Mouse (Mus musculus): Measurements from ENCODE around the gene Synj2. TPM values are rescaled to one million over a fixed set of nuclear protein-coding genes. Genes with fewer than 3 reads are reported as not detected.
A peak's percentile ranks its signal among the peaks of the same experiment; 100 is the strongest.

The Synj2 gene
- total RNA-seq, 2 experiments from 2014 or later, result 59.7 to 59.9 TPM

DNA sequence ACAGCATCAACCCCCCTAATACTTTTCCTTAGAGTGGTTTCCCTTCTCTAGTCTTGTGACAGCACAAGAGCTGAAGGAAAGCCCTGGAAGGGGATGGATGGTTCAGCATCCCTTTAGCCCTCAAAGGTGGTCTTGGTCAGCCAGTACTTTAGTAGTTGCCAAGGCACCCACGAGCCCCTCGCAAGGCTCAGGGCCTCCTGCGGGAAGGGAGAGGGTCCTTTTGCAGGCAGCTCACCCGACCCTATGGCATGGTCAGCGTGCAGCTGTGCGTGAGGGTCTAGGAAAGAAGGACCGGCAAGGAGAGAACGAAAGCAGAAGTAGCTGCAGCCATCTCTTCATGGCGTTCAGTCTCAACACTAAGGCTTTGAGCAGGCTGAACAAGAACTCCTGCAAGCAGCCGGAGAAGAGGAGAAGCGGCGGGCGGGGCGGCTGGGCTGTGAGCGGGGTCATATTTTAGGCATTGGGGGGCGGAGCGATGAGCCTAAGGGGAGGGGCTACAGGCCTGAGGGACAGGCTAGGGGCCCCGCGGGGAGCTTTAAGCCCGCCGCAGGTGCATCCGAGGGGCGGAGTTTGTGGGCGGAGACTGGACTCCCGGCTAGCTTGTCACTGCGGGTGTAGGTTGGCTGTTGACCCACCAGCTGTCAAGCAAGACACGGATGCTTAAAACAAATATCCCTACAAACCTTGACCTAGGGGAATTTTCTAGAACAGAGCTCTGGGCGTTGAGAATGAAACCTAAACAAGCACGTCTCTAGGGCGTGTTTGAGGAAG is 6.3 kb upstream of the Synj2 start:
- no peak for DNase-seq (ENCODE audit: extremely low spot score in 1 of 2, low spot score in 1 of 2)

DNA sequence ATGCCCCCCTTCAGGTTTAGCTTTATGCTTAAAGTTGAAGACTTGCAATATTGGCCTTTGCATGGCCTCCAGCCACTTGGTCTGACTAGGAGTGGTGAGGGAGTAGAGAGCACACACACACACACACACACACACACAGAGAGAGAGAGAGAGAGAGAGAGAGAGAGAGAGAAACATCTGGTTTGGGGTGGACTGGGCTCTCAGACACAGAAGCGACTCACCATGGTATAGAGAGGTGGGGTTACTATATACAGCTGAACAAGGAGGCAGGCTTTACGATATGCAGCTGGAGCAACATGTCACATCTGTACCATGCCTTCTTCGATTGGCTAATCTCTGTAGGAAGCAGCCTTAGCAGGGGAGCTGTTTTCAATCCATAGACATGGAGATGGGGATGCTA is 5.4 kb upstream of the Synj2 start:
- no peak for DNase-seq (ENCODE audit: extremely low spot score in 1 of 2, low spot score in 1 of 2)

DNA sequence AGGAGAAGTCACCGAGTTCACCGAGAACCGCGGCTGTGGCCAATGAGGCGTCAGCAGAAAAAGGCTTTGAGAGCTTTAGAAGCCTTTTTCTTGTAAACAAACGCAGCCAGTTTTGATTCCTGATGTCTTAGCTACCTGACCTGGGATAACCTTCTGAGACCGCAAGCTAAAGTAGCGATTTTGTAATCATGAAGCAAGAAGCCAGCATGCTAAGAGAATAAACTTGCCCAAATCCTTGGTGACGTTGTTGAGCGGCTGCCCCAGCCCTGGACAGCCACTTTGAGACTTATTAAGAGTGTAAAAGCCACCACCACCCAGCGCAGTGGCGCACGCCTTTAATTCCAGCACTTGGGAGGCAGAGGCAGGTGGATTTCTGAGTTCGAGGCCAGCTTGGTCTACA is 4.8 kb upstream of the Synj2 start:
- no peak for DNase-seq (ENCODE audit: extremely low spot score in 1 of 2, low spot score in 1 of 2)

DNA sequence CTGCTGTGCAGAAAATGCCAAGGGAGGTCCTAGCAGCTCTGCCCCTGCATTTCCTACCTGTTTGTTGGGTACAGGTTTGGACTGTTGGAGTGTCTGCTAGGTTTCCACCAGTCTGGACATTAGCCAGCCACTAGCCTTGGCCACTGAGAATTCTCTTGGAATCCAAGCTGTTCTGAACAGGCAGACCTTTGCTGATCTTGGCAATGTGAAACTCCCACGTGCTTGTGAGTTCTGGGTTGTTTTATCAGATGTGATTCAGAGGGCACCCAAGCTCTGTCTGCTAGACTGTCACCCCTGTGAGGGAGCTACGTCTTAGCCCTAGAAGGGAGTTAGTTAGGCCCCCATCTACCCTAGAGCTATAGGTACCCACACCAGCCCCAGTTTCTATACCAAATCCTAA is 3.6 kb upstream of the Synj2 start:
- no peak for DNase-seq (ENCODE audit: extremely low spot score in 1 of 2, low spot score in 1 of 2)

DNA sequence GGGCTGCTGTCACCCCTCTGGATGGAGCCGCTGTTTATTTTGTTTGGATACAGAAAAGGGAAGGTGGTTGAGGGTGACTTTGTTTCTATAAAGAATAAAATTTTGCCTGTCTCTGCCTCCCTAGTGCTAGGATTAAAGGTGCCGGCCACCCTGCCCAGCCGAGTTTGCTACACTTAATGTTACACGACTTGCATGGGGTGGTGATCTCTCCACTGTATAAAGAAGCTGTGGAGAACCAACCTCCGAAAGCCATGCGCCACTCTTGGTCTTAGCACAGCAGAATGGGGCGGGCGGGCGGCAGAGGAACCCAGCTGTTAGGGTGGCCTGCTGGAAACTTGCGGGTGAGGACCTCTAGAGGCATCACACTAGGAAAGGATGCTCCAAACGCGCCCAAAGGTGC is 1.2 kb upstream of the Synj2 start:
- no peak for DNase-seq (ENCODE audit: extremely low spot score in 1 of 2, low spot score in 1 of 2)

DNA sequence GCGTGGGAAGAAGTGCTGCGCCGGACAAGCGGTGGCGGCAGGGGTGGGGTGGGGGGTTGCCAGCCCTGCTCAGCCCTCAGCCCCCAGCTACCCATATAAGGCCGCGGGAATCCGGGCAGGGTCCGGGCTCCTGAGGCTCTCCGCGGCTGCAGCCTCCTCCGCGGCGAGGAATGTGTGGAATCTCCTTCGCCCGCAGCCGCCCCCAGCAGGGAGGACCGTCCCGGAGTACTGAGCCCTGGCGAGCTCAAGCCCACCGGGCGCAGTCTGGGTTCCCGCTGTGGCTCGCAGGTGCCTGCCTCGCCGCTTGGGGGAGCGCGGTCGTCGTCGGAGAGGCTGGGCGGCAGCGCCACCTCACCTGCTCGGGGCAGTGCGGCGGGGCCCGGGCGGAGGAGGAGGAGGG is 288 bp upstream of the Synj2 start:
- peak; percentile 62 to 67 for DNase-seq (ENCODE audit: extremely low spot score in 1 of 2, low spot score in 1 of 2)

DNA sequence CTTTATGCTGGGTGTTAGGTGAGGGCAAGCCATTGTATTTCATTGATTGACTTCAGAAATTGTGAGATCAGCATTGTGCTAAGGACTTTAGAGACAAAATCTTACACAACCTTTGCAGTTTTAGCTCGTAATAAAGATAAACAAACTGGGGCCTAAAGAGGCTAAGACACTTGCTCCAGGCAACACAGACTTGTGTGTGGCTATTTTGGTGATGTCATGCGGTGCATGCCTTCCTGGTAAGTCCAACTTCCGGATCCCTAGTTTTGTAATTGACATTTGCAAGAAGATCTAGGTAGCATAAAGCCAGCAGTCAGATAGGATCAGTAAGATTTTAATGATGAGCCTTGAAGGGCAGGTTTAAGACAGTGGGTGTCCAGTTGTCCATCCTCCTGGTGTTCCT is 1.1 kb downstream of the Synj2 start:
- DNase-seq (ENCODE audit: extremely low spot score in 1 of 2, low spot score in 1 of 2), result no peak

DNA sequence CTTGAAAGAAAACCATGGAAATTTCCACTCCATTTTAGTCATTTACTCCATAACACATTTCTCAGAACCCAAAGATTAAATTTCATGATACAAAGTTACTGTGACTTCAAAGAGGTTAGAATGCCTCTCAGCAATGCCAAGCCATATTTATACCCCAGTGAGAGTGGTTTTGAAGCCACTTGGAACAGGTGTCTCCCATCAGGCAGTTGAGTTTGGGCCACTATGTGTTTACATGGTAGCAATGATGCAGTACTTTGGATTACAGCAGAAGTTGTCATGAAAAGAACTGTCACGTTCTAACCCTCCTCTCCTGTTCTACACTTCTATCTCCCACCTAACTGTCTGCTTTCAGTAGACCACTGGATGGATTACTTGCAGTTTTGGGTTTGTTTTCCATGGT is 2.0 kb downstream of the Synj2 start:
- DNase-seq (ENCODE audit: extremely low spot score in 1 of 2, low spot score in 1 of 2), result no peak

DNA sequence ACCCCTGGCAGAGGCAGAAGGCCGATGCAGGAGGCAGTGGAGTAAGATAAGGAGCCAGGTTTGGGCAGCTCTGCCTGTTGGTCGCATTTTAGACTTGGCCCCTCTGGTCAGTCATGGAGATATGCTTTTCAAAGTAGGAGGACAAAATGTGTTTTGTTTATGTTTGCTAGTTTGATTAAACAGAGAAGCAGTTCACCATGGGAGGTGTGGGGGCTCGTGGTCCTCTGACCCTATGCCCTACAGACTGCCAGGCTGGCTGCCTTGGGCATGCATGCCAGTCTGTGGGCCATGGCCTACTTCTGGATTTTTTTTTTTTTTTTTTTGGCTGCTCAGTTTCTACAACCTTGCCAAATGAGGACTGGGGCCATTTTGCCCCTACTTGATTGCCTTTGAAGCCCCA is 6.0 kb downstream of the Synj2 start:
- no peak for DNase-seq (ENCODE audit: extremely low spot score in 1 of 2, low spot score in 1 of 2)

DNA sequence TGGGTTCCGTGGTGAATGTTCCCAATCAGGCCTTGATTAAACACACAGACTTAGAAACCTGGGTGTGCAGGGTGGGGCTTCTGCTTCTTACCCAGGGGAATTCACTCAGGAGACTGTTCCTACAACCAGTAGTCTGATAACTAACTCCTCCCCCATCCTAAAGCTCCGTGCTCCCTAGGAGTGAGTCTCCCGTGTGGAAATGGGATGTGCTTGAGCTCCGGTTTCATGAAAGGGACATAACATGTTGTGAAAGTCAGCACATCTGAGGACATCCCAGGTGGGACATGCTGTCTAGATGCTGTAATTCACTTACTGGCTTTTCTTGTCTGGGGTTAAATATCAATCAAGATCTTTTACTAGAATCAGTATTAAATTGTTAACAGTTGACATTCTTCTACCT is 11.4 kb downstream of the Synj2 start:
- no peak for DNase-seq (ENCODE audit: extremely low spot score in 1 of 2, low spot score in 1 of 2)

DNA sequence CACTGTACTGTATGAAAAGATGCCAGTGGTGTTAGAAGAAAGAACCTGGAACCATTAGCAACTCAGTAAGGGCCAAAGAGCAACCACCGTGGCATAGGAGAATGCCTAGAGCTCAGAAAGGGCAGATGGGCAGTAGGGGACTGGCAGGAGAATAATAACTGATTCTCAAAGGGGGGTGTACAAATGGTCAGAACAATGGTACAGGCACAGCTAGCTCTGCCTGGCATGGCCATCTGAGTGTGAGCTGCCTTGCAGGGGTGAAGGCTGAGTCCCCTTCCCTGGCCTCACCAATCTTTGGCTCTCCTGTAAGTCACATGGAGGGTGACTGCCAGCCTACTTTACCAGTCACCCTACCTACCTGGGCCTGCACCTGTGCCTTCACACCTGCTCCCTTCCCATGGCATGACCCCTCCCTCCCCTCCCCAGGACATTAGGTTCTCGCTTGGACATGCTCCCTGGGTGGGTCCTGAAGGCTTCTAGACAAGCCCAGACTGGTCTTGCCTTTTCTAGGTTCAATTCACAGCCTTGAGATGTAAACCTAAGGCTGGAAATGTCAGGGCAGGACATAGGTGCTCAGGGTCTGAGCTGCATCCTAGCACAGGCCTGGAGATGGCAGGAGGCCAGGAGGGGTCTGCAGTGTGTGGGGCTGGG is 15.4 kb downstream of the Synj2 start:
- no peak for DNase-seq (ENCODE audit: extremely low spot score in 1 of 2, low spot score in 1 of 2)

DNA sequence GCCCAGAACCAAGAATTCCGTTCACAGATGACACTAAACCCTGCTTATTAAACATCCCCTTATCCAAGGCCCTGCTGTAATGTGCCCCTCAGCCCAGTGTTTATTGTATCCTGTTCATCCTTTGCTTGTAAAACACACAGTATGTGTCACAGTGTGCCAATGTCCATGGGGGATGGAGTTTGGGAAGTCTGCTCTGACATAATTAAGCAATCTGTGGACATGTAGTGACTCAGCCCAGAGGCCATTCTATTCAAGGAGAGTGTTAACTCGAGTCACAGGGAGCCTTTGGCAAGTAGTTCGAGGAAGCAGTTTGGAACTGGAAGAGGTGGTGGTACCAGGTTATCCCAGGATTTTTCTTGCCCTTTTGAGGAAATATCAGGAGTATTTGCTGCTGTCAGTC is 16.0 kb downstream of the Synj2 start:
- no peak for DNase-seq (ENCODE audit: extremely low spot score in 1 of 2, low spot score in 1 of 2)

DNA sequence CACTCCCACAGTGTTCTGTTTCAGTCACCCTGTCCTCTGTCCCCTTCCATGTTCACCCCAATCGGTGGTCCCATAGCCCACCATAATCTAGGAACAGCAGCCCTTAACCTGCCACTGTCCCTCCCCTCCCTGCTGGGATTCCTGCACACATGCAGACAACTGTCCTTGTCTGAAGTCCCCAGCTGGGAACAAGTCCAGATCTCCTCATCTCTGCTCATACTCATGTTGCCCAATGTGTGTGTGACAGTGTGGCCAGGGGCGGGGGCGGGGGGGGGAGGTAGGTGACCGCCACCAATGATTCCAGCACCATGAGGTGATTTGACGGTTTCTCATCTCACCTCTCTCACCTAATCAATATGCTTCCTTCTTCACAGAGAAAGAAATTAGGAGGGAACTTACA is 17.1 kb downstream of the Synj2 start:
- DNase-seq (ENCODE audit: extremely low spot score in 1 of 2, low spot score in 1 of 2), result no peak

DNA sequence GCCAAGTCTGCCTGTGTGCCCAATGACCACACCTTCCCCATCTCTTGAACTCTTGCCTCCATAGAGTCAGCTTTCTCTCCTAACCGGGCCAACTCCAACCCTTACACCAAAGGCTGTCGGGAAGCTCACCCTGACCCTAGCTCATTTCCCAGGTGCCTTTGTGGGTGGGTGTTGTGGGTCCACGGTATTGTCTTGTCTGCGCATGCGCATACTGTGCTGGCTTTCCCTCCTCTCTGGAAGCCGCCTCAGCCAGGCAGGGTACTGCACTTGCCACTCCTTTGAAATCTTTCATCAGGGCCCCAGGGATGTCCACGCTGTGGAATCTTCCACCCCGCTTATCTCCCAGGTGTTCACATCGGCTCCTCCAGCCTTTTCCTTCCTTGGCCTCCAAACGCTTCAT is 17.6 kb downstream of the Synj2 start:
- DNase-seq (ENCODE audit: extremely low spot score in 1 of 2, low spot score in 1 of 2), result no peak

DNA sequence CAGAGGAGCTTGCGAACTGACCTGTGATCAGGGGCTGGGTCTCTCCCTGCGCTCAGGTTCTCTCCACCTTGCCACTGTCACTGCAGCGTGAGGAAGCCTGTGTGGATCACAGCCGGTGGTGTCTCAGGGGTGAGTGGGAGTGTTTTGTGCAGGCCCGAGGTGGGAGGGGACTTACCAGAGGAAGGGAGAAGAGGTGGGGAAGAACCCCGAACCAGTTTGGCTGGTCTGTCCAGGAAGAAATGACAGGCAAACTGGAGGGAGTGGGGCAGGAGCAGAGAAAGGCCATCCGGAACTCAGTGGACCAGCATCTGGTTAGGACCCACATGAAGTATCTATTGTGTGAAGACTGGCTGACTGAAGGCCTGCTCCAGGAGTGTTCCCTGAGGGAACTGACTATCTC is 18.0 kb downstream of the Synj2 start:
- no peak for DNase-seq (ENCODE audit: extremely low spot score in 1 of 2, low spot score in 1 of 2)

DNA sequence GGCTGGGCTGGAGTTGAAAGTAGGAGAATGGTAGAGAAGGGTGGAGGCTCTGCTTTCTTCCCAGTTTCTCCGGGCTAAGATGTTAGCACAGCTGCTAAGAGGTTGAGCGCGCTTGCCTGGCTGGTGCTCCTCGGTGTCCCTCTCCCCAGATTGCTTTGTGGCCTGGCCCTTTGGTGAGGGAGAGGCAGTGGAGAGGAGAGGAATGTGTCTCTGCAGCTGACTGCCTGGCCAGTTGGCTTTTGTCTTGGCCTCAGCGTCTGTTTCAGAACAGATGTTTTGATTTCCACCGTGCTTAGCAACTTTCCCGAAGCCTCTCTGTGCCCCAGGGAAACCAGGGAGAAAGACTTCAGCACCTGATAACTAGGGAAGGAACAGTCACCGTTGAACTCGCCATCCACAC is 18.7 kb downstream of the Synj2 start:
- DNase-seq (ENCODE audit: extremely low spot score in 1 of 2, low spot score in 1 of 2), result no peak

DNA sequence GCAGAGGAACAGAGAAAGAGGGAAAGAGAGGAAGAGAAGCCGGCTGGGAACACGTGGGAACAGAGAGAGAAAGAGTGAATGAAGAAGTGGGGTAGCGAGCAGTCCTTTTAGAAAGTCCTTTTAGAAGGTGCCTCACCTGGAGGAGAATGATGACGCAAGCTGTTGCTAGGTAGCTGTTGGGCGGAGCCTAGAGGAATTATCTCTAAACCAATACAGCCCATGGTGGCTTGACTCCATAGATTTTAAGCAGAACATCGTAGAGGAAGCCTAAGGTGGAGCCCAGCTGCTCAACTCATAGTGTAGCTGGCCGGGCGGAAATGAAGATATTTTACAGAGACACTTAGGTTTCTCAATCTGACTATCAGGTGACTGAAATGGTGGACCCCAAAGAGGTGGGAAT is 22.7 kb downstream of the Synj2 start:
- DNase-seq (ENCODE audit: extremely low spot score in 1 of 2, low spot score in 1 of 2), result no peak

DNA sequence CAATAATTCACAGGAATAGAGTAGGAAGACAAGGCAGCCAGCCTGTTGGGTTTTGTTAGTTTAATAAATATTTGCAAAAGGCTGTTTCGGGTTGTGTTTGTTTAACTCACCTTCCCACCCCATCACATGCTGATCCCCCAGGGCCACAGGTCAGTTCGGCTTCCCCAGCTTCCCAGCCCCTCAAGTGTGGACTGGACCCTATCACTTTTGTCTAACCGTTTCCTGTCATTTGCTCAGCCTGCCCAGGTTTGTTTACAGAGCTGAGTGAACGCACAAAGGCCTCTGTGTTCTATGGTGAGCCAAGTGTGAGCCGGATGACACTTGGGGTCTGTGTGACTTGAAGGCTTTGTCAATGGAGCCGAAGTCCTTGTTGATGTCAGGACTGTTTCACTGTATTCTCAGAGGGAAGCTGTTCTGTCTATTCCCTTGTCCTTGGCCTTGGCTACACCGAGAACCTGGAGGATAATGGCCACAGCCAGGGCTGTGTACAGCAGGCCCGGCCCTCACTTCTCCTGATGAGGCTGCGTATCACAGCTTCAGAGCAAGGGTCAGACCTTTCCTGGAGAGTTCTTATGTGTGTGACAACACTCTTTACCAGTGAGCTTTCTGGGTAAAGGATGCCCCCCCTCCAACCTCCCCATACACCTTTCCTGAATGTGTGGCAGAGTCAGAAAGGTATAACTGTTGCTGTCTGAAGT is 24.2 kb downstream of the Synj2 start:
- DNase-seq (ENCODE audit: extremely low spot score in 1 of 2, low spot score in 1 of 2), result no peak

DNA sequence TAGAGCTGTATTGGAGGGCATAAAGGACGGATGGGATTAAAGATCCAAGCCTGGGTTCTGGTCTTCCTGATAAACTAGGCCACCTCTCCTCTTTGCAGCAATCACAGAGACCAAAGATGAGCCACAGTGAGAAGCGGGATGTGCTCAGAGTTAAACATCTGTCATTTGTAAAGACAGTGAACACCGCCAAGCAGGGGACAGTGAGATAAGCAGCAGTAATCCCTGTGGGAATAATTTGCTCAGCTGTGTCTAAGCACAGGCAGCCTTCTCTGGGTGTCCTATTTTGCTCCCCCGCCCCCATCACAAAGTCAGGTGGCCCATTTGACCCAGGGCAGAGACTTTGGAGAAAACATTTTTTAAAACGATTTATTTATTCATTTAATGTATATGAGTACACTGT is 25.6 kb downstream of the Synj2 start:
- DNase-seq (ENCODE audit: extremely low spot score in 1 of 2, low spot score in 1 of 2), result no peak

DNA sequence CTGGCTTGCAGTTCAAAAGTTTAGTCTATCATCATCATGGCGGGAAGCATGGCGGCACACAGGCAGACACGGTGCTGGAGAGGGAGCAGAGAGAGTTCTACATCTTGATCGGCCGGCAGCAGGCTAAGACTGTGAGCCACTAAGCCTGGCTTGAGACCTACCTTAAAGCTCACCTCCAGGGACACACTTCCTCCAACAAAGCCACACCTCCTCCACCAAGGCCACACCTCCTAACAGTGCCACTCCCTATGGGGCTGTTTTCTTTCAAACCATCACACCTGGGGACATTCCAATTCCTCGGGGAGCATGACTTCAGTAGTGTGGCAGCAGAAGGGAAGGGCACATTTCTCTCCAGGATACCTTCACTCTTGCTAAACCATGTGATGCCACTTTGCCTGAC is 27.5 kb downstream of the Synj2 start:
- no peak for DNase-seq (ENCODE audit: extremely low spot score in 1 of 2, low spot score in 1 of 2)

DNA sequence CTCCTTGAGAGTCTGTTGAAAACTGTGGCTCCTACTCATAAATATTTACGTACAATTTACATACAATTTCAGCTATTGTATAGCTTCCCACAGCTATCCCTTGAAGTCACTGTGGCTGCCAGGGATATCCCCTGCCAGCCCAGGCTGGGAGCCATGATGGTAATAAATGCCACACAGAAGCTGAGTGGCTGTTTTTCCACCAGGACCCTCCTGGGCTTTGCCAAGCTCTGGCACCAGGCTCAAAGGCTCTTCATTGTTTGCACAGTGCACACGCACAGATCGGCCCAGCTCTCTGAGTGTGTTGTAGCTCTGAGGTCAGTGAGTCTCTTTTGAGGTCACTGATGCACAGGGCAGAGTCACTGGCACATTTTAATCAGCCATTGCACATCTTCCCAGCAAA is 28.2 kb downstream of the Synj2 start:
- no peak for DNase-seq (ENCODE audit: extremely low spot score in 1 of 2, low spot score in 1 of 2)

DNA sequence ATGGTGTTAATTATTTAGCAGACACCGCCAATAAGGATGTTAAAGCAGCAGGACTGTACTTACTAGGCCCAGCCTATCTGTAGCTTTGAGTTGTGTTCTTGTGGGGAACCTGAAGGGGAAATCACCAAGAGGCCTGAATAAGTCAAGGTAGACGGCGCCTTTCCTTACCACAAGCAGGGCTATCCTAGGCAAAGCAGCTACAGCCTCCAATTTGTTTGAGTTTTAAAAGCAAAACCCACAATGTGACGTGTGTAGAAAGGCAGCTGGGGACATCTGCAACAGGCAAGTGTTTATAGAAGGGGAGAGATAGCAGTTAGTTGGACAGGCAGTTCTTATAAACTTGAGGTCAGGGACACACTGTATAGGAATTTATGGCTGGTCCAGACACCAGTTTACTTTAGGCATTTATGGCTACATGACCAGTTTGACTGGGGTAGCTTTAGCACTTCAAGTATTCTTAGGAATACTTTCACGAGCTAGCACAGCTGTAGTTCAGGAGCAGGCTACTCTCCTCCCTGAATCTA is 29.3 kb downstream of the Synj2 start:
- no peak for DNase-seq (ENCODE audit: extremely low spot score in 1 of 2, low spot score in 1 of 2)

Data from layer of hippocampus, postnatal 25 days (tissue).